Mouse (Mus musculus) urinary bladder, adult 2 months (tissue): ENCODE measurements around the gene Dhx57. TPM values are rescaled to one million over a fixed set of nuclear protein-coding genes. Genes with fewer than 3 reads are reported as not detected.

Experiments
- DNase-seq: peaks from one replicate; pipeline ENCODE4 v3.0.0; 2022; ENCODE audit warnings: low spot score
- polyA plus RNA-seq: library from polyadenylated mRNA; depleted of rRNA; stranded (reverse); fragments of >200 nt; gene quantifications from 2 replicates; pipeline ENCODE4 v1.2.3, GENCODE M21; 2012; rRNA removed

Gene Dhx57
- polyA plus RNA-seq, 1 experiment: 20.4 TPM

DNA sequence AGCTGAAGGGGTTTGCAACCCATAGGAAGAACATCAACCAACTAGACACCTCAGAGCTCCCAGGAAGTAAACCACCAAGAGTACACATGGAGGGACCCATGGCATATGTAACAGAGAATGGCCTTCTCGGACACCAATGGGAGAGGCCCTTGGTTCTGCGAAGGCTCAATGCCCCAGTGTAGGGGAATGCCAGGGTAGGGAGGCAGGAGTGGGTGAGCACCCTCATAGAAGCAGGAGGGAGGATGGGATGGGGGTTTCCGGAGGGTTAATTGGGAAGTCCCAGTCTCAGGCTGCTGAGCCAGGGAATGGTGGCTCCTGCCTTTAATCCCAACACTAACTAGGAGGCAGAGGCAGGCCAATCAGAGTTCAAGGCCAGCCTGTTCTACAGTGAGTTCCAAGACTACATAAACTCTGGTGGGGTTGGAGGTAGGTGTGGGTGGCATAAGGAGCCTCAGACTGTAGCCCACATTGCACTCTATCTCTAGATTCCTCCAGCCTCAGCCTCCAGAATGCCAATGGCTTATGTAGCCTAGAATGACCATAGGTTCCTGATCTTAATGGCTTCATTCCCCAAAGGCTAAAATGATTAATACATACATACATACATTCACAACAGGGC, 91.0 kb downstream of the Dhx57 start:
- no peak for DNase-seq

GRCm38 (mm10) chr17:80193075-80193474, 97.2 kb downstream of the Dhx57 start:
- no peak for DNase-seq

Other genes starting within 250 kb of the Dhx57 start
- 34.7 and 39.7 TPM in 2 replicates for gene Hnrnpll, start 228.1 kb downstream of the Dhx57 start, polyA plus RNA-seq
- 10.7 and 12.7 TPM in 2 replicates for gene Galm, start 163.0 kb downstream of the Dhx57 start, polyA plus RNA-seq
- gene Srsf7, start 83.2 kb downstream of the Dhx57 start, polyA plus RNA-seq: 133 and 176 TPM in 2 replicates
- gene Ttc39d, start 83.0 kb downstream of the Dhx57 start, polyA plus RNA-seq: 0.09 TPM in 1 of 2 replicates, not detected in the other
- 8.1 and 8.9 TPM in 2 replicates for gene Gemin6, start 66.0 kb downstream of the Dhx57 start, polyA plus RNA-seq
- 11.8 and 15.0 TPM in 2 replicates for gene Morn2, start 273 bp downstream of the Dhx57 start, polyA plus RNA-seq
- 0.35 and 0.72 TPM in 2 replicates for gene Arhgef33, start 16.9 kb upstream of the Dhx57 start, polyA plus RNA-seq
- gene Gm10190, start 83.1 kb upstream of the Dhx57 start, polyA plus RNA-seq: not detected in 2 replicates
- 6.5 and 9.3 TPM in 2 replicates for gene Sos1, start 190.0 kb upstream of the Dhx57 start, polyA plus RNA-seq